Mouse (Mus musculus): Measurements from ENCODE around the gene S100a7a. TPM values are rescaled to one million over a fixed set of nuclear protein-coding genes. Genes with fewer than 3 reads are reported as not detected.

The S100a7a gene
- not detected in 2 replicates for polyA plus RNA-seq (2014; fragmentation: Nextera tagmentation; extraction: Ambion mirVana)

DNA sequence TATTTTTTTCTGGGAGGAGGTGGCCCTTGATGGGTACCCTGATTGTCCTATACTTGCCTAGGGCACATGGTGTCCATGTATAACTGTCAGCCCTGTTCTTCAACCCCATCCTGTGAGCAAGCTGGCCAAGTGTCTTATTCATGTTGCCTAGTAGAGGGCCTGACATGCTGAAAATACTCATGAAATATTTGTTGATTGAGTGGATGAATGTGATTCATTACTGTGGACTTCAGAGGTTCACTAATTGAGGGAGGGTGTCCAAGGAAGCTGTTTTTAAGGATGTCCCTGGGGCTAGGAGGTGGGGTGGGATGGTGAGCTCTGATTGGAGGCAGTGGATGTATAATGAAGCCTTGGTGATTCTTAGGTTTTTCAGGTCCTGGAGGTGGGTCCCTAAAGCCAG lies at the start of gene S100a7a:
Gene S100a7a, plus strand, starts transcription at position 301 of the 400 bp plus-strand sequence.
- ATAC-seq (ENCODE audit: low read depth) = no peak
- no peaks in the 10 kb centered on the region for H3K4me1 ChIP-seq (ENCODE audit: control insufficient read depth, insufficient read depth, low read length)
- no peak within 1 kb of the TSS for H3K9ac ChIP-seq (replicated peaks; ENCODE audit: low read depth, low read length)
- H3K4me3 ChIP-seq (ENCODE audit: low read depth, low read length) = no peak within 1 kb of the TSS
- H3K9me3 ChIP-seq (ENCODE audit: control insufficient read depth, low read length) = no peaks in the 10 kb centered on the region
- no peaks in the 10 kb centered on the region for H3K27me3 ChIP-seq (ENCODE audit: control insufficient read depth, insufficient read depth, low read length)
- no peaks in the 10 kb centered on the region for H3K36me3 ChIP-seq (ENCODE audit: control insufficient read depth, insufficient read depth, low read length)
- no peak within 1 kb of the TSS for H3K4me2 ChIP-seq (ENCODE audit: low read depth, low read length)
- no peak within 1 kb of the TSS for H3K27ac ChIP-seq (ENCODE audit: low read depth, low read length)

DNA sequence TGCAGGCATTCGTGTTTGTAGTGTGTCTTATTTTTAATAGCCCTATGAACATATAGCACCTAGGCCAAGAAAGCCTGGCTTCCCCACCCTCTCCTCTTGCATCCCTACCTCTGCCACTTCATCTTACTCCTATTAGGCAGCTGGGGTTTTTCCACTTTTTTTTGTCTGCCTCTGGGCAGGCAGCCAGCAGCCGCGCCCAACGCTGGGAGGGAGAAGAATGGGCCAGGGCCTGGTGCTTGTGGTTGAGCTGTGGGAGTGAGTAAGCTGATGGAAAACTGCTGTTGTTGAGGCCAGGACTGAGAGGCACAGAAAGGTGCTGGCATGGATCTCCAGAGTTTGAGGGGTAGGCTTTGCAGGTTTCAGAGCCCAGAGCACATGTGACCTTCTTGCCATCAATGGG lies 49.4 kb upstream of the S100a7a start:
- H3K4me1 ChIP-seq (ENCODE audit: control insufficient read depth, insufficient read depth, low read length) = no peaks in the 10 kb centered on the region
- no peak overlapping the region for H3K9ac ChIP-seq (replicated peaks; ENCODE audit: low read depth, low read length)
- WGBS = 29% methylated on average over 4 of the region's 4 CpGs
- peak; percentile 63; the same call in 1 of the 2 replicates for ATAC-seq (ENCODE audit: low read depth)
- no peak overlapping the region for H3K4me3 ChIP-seq (ENCODE audit: low read depth, low read length)
- H3K9me3 ChIP-seq (ENCODE audit: control insufficient read depth, low read length) = no peaks in the 10 kb centered on the region
- H3K27me3 ChIP-seq (ENCODE audit: control insufficient read depth, insufficient read depth, low read length) = no peaks in the 10 kb centered on the region
- no peaks in the 10 kb centered on the region for H3K36me3 ChIP-seq (ENCODE audit: control insufficient read depth, insufficient read depth, low read length)
- H3K27ac ChIP-seq (ENCODE audit: low read depth, low read length) = no peak overlapping the region
- H3K4me2 ChIP-seq (ENCODE audit: low read depth, low read length) = no peak overlapping the region

GRCm38 (mm10) chr3:90605049-90605448 lies 48.8 kb upstream of the S100a7a start:
- H3K27ac ChIP-seq (ENCODE audit: low read depth, low read length) = no peak overlapping the region

GRCm38 (mm10) chr3:90605736-90606135 lies 48.1 kb upstream of the S100a7a start:
- Histone ChIP-seq H3K4me2 (ENCODE audit: low read depth, low read length) (no peak overlapping the region), H3K27me3 (ENCODE audit: control insufficient read depth, insufficient read depth, low read length) (no peaks in the 10 kb centered on the region), H3K27ac (ENCODE audit: low read depth, low read length) (no peak overlapping the region), H3K9ac (replicated peaks; ENCODE audit: low read depth, low read length) (no peak overlapping the region), H3K4me1 (ENCODE audit: control insufficient read depth, insufficient read depth, low read length) (no peaks in the 10 kb centered on the region), H3K4me3 (ENCODE audit: low read depth, low read length) (no peak overlapping the region), H3K36me3 (ENCODE audit: control insufficient read depth, insufficient read depth, low read length) (no peaks in the 10 kb centered on the region), H3K9me3 (ENCODE audit: control insufficient read depth, low read length) (no peaks in the 10 kb centered on the region)
- 92% methylated on average over 2 of the region's 2 CpGs for WGBS
- no peak for ATAC-seq (ENCODE audit: low read depth)

More at GRCm38 (mm10) chr3:90605049-90605448, 48.8 kb upstream of the S100a7a start:
- Histone ChIP-seq H3K36me3 (ENCODE audit: control insufficient read depth, insufficient read depth, low read length) (no peaks in the 10 kb centered on the region), H3K4me1 (ENCODE audit: control insufficient read depth, insufficient read depth, low read length) (no peaks in the 10 kb centered on the region), H3K4me3 (ENCODE audit: low read depth, low read length) (no peak overlapping the region), H3K9me3 (ENCODE audit: control insufficient read depth, low read length) (no peaks in the 10 kb centered on the region), H3K4me2 (ENCODE audit: low read depth, low read length) (no peak overlapping the region), H3K27me3 (ENCODE audit: control insufficient read depth, insufficient read depth, low read length) (no peaks in the 10 kb centered on the region), H3K9ac (replicated peaks; ENCODE audit: low read depth, low read length) (no peak overlapping the region)
- ATAC-seq (ENCODE audit: low read depth) = no peak
- 84% methylated on average over 3 of the region's 3 CpGs for WGBS

GRCm38 (mm10) chr3:90606185-90606584 lies 47.6 kb upstream of the S100a7a start:
- Histone ChIP-seq H3K9me3 (ENCODE audit: control insufficient read depth, low read length) (no peaks in the 10 kb centered on the region), H3K27ac (ENCODE audit: low read depth, low read length) (no peak overlapping the region), H3K36me3 (ENCODE audit: control insufficient read depth, insufficient read depth, low read length) (no peaks in the 10 kb centered on the region), H3K4me3 (ENCODE audit: low read depth, low read length) (no peak overlapping the region), H3K4me2 (ENCODE audit: low read depth, low read length) (no peak overlapping the region), H3K4me1 (ENCODE audit: control insufficient read depth, insufficient read depth, low read length) (no peaks in the 10 kb centered on the region), H3K9ac (replicated peaks; ENCODE audit: low read depth, low read length) (no peak overlapping the region), H3K27me3 (ENCODE audit: control insufficient read depth, insufficient read depth, low read length) (no peaks in the 10 kb centered on the region)
- ATAC-seq (ENCODE audit: low read depth) = no peak
- WGBS = 97% methylated on average over 6 of the region's 6 CpGs

GRCm38 (mm10) chr3:90607361-90607760 lies 46.5 kb upstream of the S100a7a start:
- Histone ChIP-seq H3K27ac (ENCODE audit: low read depth, low read length) (no peak overlapping the region), H3K9me3 (ENCODE audit: control insufficient read depth, low read length) (no peaks in the 10 kb centered on the region), H3K4me3 (ENCODE audit: low read depth, low read length) (no peak overlapping the region), H3K9ac (replicated peaks; ENCODE audit: low read depth, low read length) (no peak overlapping the region), H3K27me3 (ENCODE audit: control insufficient read depth, insufficient read depth, low read length) (no peaks in the 10 kb centered on the region), H3K4me1 (ENCODE audit: control insufficient read depth, insufficient read depth, low read length) (no peaks in the 10 kb centered on the region), H3K4me2 (ENCODE audit: low read depth, low read length) (no peak overlapping the region), H3K36me3 (ENCODE audit: control insufficient read depth, insufficient read depth, low read length) (no peaks in the 10 kb centered on the region)
- ATAC-seq (ENCODE audit: low read depth) = no peak
- WGBS = 78% methylated on average over 3 of the region's 3 CpGs

DNA sequence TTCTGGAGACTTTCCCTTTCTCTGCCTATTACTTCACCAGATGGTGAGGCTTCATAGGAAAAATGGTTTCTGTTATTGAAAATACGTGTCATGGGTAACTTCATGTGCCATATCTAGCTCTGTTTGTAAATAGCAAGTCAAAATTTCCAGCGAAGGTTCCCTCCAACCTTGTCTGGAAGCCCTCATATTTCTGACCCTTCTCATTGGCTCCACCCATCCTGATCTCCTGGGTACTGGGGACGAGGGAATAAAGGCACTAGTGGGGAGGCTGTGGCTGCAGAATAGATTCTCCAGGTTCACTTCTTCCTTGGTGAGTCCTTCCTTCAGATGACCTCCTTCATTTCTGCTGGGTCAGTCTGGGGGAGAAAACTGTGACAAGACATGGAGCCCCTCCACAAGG lies 45.6 kb upstream of the S100a7a start, which contains the start of gene S100a5:
Gene S100a5, plus strand, starts transcription at position 301 of the 400 bp plus-strand sequence.
- WGBS = 66% methylated on average over 3 of the region's 3 CpGs

GRCm38 (mm10) chr3:90609102-90609501 lies 44.7 kb upstream of the S100a7a start:
- no peak for ATAC-seq (ENCODE audit: low read depth)
- no peaks in the 10 kb centered on the region for H3K9me3 ChIP-seq (ENCODE audit: control insufficient read depth, low read length)
- H3K4me2 ChIP-seq (ENCODE audit: low read depth, low read length) = no peak overlapping the region
- H3K27ac ChIP-seq (ENCODE audit: low read depth, low read length) = no peak overlapping the region
- H3K36me3 ChIP-seq (ENCODE audit: control insufficient read depth, insufficient read depth, low read length) = no peaks in the 10 kb centered on the region
- no peak overlapping the region for H3K4me3 ChIP-seq (ENCODE audit: low read depth, low read length)
- no peaks in the 10 kb centered on the region; the same call in 1 of the 2 replicates for H3K4me1 ChIP-seq (ENCODE audit: control insufficient read depth, insufficient read depth, low read length)
- H3K9ac ChIP-seq (replicated peaks; ENCODE audit: low read depth, low read length) = no peak overlapping the region
- H3K27me3 ChIP-seq (ENCODE audit: control insufficient read depth, insufficient read depth, low read length) = no peaks in the 10 kb centered on the region

More for the DNA sequence above, 45.6 kb upstream of the S100a7a start, which contains the start of gene S100a5:
- Histone ChIP-seq H3K36me3 (ENCODE audit: control insufficient read depth, insufficient read depth, low read length) (no peaks in the 10 kb centered on the region), H3K9me3 (ENCODE audit: control insufficient read depth, low read length) (no peaks in the 10 kb centered on the region), H3K27ac (ENCODE audit: low read depth, low read length) (no peak within 1 kb of the TSS), H3K27me3 (ENCODE audit: control insufficient read depth, insufficient read depth, low read length) (no peaks in the 10 kb centered on the region), H3K4me2 (ENCODE audit: low read depth, low read length) (no peak within 1 kb of the TSS), H3K4me1 (ENCODE audit: control insufficient read depth, insufficient read depth, low read length) (no peaks in the 10 kb centered on the region; the same call in 1 of the 2 replicates), H3K9ac (replicated peaks; ENCODE audit: low read depth, low read length) (no peak within 1 kb of the TSS), H3K4me3 (ENCODE audit: low read depth, low read length) (no peak within 1 kb of the TSS)
- no peak for ATAC-seq (ENCODE audit: low read depth)

DNA sequence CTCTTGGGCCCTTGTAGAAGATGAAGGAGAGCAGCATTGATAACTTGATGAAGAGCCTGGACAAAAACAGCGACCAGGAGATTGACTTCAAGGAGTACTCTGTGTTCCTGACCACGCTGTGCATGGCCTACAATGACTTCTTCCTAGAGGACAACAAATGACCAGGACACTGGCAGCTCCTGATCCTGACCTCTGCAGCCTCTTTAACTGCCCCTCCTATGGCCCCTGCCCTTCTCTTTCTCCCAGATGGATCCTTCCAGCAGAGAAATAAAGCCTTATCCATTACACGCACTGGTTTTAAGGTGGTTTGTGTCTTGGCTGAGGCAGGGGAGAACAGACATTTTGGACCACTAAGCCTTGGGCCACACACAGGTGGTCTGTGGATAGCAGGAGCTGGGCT lies 42.3 kb upstream of the S100a7a start:
- Histone ChIP-seq H3K36me3 (ENCODE audit: control insufficient read depth, insufficient read depth, low read length) (no peaks in the 10 kb centered on the region), H3K9ac (replicated peaks; ENCODE audit: low read depth, low read length) (no peak overlapping the region), H3K4me3 (ENCODE audit: low read depth, low read length) (no peak overlapping the region), H3K27me3 (ENCODE audit: control insufficient read depth, insufficient read depth, low read length) (no peaks in the 10 kb centered on the region), H3K4me2 (ENCODE audit: low read depth, low read length) (no peak overlapping the region), H3K27ac (ENCODE audit: low read depth, low read length) (no peak overlapping the region), H3K4me1 (ENCODE audit: control insufficient read depth, insufficient read depth, low read length) (no peaks in the 10 kb centered on the region; the same call in 1 of the 2 replicates), H3K9me3 (ENCODE audit: control insufficient read depth, low read length) (no peaks in the 10 kb centered on the region)
- no peak for ATAC-seq (ENCODE audit: low read depth)
- 86% methylated on average over 3 of the region's 3 CpGs for WGBS
